18 mouse cellular contexts compared by ENCODE assay signal in the genomic region with DNA sequence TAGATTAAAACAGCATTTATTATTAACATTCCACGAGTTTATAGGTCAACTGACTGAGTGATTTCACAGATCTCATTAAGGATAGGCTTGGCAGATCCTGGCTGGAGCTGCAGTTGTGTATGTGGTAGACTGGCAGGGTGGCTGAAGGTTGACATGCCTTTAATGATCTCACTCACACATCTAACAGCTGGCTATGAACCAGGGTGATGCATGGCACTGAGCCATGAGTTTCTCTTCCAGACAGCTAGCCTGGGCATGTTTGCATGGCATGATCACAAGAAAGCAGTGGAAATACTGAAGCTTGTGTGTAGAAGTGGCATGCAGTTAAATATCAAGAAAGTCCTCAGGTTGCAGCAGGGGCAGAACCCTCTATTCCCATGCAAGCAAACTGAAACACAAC.
"Had no signal": no experiment of that assay in that cellular context is flagged by ENCODE, and none has a peak within 500 bp of the region (broad histone marks: within the 10 kb centered on the region; RNA-seq: fewer than 3 reads in every experiment).

No protein-coding gene starts in this region.

- H3K27me3 ChIP-seq: kidney, embryonic 15.5 days; limb, embryonic 15.5 days; liver, embryonic 13.5 days; lung, embryonic 15.5 days; megakaryocyte, embryonic 14.5 days; midbrain, embryonic 12.5 days; neural tube, embryonic 13.5 days had no signal

- H3K27ac ChIP-seq: kidney, embryonic 15.5 days; left cerebral cortex, adult 2 months; limb, embryonic 15.5 days; liver, embryonic 13.5 days; lung, embryonic 15.5 days; macrophage; midbrain, embryonic 12.5 days; neural tube, embryonic 13.5 days had no signal

- H3K4me1 ChIP-seq: kidney, embryonic 15.5 days; limb, embryonic 15.5 days; liver, embryonic 13.5 days; lung, embryonic 15.5 days; megakaryocyte, embryonic 14.5 days; midbrain, embryonic 12.5 days; neural tube, embryonic 13.5 days had no signal

- H3K4me3 ChIP-seq: kidney, embryonic 15.5 days; left cerebral cortex, adult 2 months; limb, embryonic 15.5 days; liver, embryonic 13.5 days; lung, embryonic 15.5 days; megakaryocyte, embryonic 14.5 days; midbrain, embryonic 12.5 days; neural tube, embryonic 13.5 days had no signal

- H3K9ac ChIP-seq: kidney, embryonic 15.5 days; limb, embryonic 15.5 days; liver, embryonic 13.5 days; liver, postnatal 0 days; lung, embryonic 15.5 days; midbrain, embryonic 12.5 days; neural tube, embryonic 13.5 days had no signal

- H3K4me2 ChIP-seq: kidney, embryonic 15.5 days; limb, embryonic 15.5 days; liver, embryonic 13.5 days; lung, embryonic 15.5 days; midbrain, embryonic 12.5 days; neural tube, embryonic 13.5 days had no signal

- H3K9me3 ChIP-seq: kidney, embryonic 15.5 days; limb, embryonic 15.5 days; liver, embryonic 13.5 days; lung, embryonic 15.5 days; midbrain, embryonic 12.5 days; neural tube, embryonic 13.5 days had no signal

- ATAC-seq: liver, postnatal 0 days; midbrain, embryonic 16.5 days had no signal

- H3K36me3 ChIP-seq: kidney, embryonic 15.5 days; limb, embryonic 15.5 days; liver, embryonic 13.5 days; lung, embryonic 15.5 days; midbrain, embryonic 12.5 days; neural tube, embryonic 13.5 days had no signal

- DNase-seq: kidney, adult 2 months; kidney, postnatal 14 days; liver, embryonic 13.5 days; liver, postnatal 0 days; lung, postnatal 14 days; right cerebral cortex, adult 18-20 months; spleen, adult 18-20 months; thymus, adult 18-20 months; thymus, postnatal 14 days had no signal
